8 mouse cellular contexts compared by ENCODE assay signal in the genomic region with DNA sequence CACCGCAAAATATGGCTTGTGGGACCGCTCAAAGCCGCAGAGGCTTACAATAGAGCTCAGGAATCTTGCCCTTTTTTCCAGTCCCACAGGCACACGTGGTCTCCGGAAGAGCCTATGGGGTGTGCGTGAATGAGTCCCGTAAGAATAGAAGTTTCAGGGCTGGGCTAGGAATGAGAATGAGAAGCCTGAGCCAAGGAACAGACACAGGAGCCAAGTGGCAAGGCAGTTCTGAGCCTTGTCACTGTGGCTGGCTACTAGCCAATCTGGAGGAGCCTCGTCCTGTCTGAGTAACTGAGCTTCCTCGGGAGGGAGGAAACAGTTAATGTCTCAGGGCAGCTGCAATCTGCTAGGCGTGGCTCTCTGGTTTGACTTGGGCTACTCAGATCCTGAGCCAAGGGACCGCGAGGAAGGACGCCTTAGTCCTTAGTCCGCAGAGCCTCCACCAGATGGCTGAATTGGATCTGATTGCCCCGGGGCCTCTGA. TPM values are rescaled to one million over a fixed set of nuclear protein-coding genes. Genes with fewer than 3 reads are reported as not detected.
DNase-seq lines count a peak whose midpoint lies in the region; ATAC-seq and TF ChIP-seq lines count a peak whose summit lies in the region.

A gene (plus strand): TSS at position 173 of the 483 bp plus-strand sequence.

- H3K36me3 ChIP-seq in hindbrain, postnatal 0 days (ENCODE audit: insufficient read depth, low read length): no peaks in the 10 kb centered on the region
- no peaks in the 10 kb centered on the region for H3K36me3 ChIP-seq in megakaryocyte, embryonic 14.5 days (replicated peaks; ENCODE audit: low read length)

- H3K27me3 ChIP-seq in hindbrain, postnatal 0 days (ENCODE audit: insufficient read depth, low read length): no peaks in the 10 kb centered on the region
- peaks cover 33% of the 10 kb centered on the region for H3K27me3 ChIP-seq in megakaryocyte, embryonic 14.5 days (replicated peaks)

- H3K9me3 ChIP-seq in hindbrain, postnatal 0 days (ENCODE audit: low read length): no peaks in the 10 kb centered on the region
- no peaks in the 10 kb centered on the region for H3K9me3 ChIP-seq in megakaryocyte, embryonic 14.5 days

- TF ChIP-seq CTCF in hindbrain, postnatal 0 days (IDR thresholded peaks at IDR 0.05; ENCODE audit: low read depth): no peak

- WGBS in hindbrain, postnatal 0 days: 5% methylated on average over 15 of the region's 15 CpGs

- H3K9ac ChIP-seq in hindbrain, postnatal 0 days (replicated peaks; ENCODE audit: low read length): peak within 1 kb of the TSS; percentile 14

- H3K4me1 ChIP-seq in hindbrain, postnatal 0 days (ENCODE audit: insufficient read depth, low read length): peaks cover 8% of the 10 kb centered on the region; the same call in 1 of the 2 replicates
- H3K4me1 ChIP-seq in megakaryocyte, embryonic 14.5 days: peaks cover 58% of the 10 kb centered on the region

- peak within 1 kb of the TSS; percentile 11; the same call in 1 of the 2 replicates for H3K27ac ChIP-seq in hindbrain, postnatal 0 days

- ATAC-seq in hindbrain, postnatal 0 days: peak; percentile 87

- peak; percentile 49 to 53 for DNase-seq in adrenal gland, adult 18-20 months (ENCODE audit: low spot score in 2 of 2)
- peak; percentile 74 for DNase-seq in embryo, embryonic 10.5 days (ENCODE audit: low spot score)
- peak; percentile 83 to 88 for DNase-seq in gastrocnemius, adult 8-10 months (ENCODE audit: low spot score in 2 of 2)
- DNase-seq in hindbrain, postnatal 0 days (ENCODE audit: low spot score): peak; percentile 81
- peak; percentile 55 to 86 for DNase-seq in left cerebral cortex, postnatal 10 days (ENCODE audit: extremely low spot score in 1 of 2, low spot score in 2 of 2)
- DNase-seq in right cerebral cortex, postnatal 10 days (ENCODE audit: low spot score in 2 of 2): peak; percentile 68 to 77
- DNase-seq in urinary bladder, postnatal 25 days (ENCODE audit: low spot score): peak; percentile 77

- intact Hi-C loops in left cerebral cortex, postnatal 10 days (cut with DNase I): no loop called here

- peak within 1 kb of the TSS; percentile 37 for H3K4me3 ChIP-seq in hindbrain, postnatal 0 days (ENCODE audit: low read length)
- H3K4me3 ChIP-seq in megakaryocyte, embryonic 14.5 days (replicated peaks): peak within 1 kb of the TSS; percentile 91

- peak within 1 kb of the TSS; percentile 72 for H3K4me2 ChIP-seq in hindbrain, postnatal 0 days (ENCODE audit: low read depth, low read length)

RNA-seq across cellular contexts. Expression of the gene that starts here (rescaled TPM):
- 1 to 10 TPM; 6.4 to 9.8 TPM for total RNA-seq in adrenal gland, adult 18-20 months (2021)
- total RNA-seq in gastrocnemius, adult 8-10 months (2022): 10 to 100 TPM; 35.0 to 46.2 (median 37.3) TPM
- 5.2 and 7.2 TPM in 2 replicates for total RNA-seq in hindbrain, postnatal 0 days (2014; rRNA removed)
- 5.5 and 6.1 TPM in 2 replicates for polyA plus RNA-seq in hindbrain, postnatal 0 days (2015; fragmentation: Nextera tagmentation; extraction: Ambion mirVana)
- 1 to 10 TPM; 4.8 to 6.0 TPM for total RNA-seq in left cerebral cortex, postnatal 10 days (2021)
- polyA plus RNA-seq in megakaryocyte, embryonic 14.5 days (2012; ENCODE audit: insufficient read depth, low replicate concordance): 0.47 and 3.6 TPM in 2 replicates

Comparison
In these comparisons a context has a peak if more than half of its experiments do, and no peak if none do; other contexts are left out.
1. Peak in every context shown above with its lines: DNase-seq, ATAC-seq, H3K4me3 ChIP-seq and H3K27ac ChIP-seq.